Mouse (Mus musculus) embryonic fibroblast, embryonic 13.5 days (primary cell): ENCODE data around the gene Tmem100. TPM values are rescaled to one million over a fixed set of nuclear protein-coding genes. Genes with fewer than 3 reads are reported as not detected.

Source experiments
- H3K27ac ChIP-seq: 2 replicates; pipeline ENCODE4 v1.5.1; 2012; ENCODE audit warnings: low read length, control low read depth, inconsistent platforms; ENCODE audit not compliant: insufficient read depth
- H3K4me1 ChIP-seq: 2 replicates; pipeline ENCODE4 v1.6.1; 2011; ENCODE audit warnings: low read length; ENCODE audit not compliant: control insufficient read depth, insufficient read depth
- H3K4me3 ChIP-seq: 2 replicates; pipeline ENCODE4 v1.5.1; 2011; ENCODE audit warnings: mild to moderate bottlenecking, control low read depth, low read length; ENCODE audit not compliant: insufficient read depth
- CTCF ChIP-seq: IDR thresholded peaks from 2 replicates; pipeline ENCODE4 v1.5.1; 2011; ENCODE audit warnings: mild to moderate bottlenecking, control low read depth, low read length, moderate library complexity, borderline replicate concordance; ENCODE audit not compliant: insufficient read depth
- POLR2A ChIP-seq: IDR thresholded peaks from 2 replicates; pipeline ENCODE4 v1.6.1; 2011; ENCODE audit warnings: low read depth, mild to moderate bottlenecking, control low read depth, low read length, moderate library complexity
- polyA plus RNA-seq: library from polyadenylated mRNA; stranded (reverse); fragments of >200 nt; gene quantifications from 2 replicates; pipeline ENCODE4 v1.2.4, GENCODE M21; 2011; ENCODE audit warnings: low read depth; ENCODE audit not compliant: missing spikeins, insufficient read length

Tmem100 gene
- polyA plus RNA-seq, 1 experiment: 6.4 TPM

GRCm38 (mm10) chr11:90031076-90031475 is 928 bp downstream of the Tmem100 start:
- Histone ChIP-seq H3K4me3 (no peak overlapping the region), H3K27ac (no peak overlapping the region), H3K4me1 (peaks cover 23% of the 10 kb centered on the region)
- TF ChIP-seq POLR2A: no peak

- no peak overlapping the region for H3K4me3 ChIP-seq
- H3K4me1 ChIP-seq: peaks cover 11% of the 10 kb centered on the region
- no peak for TF ChIP-seq CTCF
- no peak for TF ChIP-seq POLR2A
- no peak overlapping the region for H3K27ac ChIP-seq
Measured at GRCm38 (mm10) chr11:90032807-90033206, 2.7 kb downstream of the Tmem100 start.

GRCm38 (mm10) chr11:90033442-90033841 is 3.3 kb downstream of the Tmem100 start:
- H3K27ac ChIP-seq: no peak overlapping the region
- no peak overlapping the region for H3K4me3 ChIP-seq
- no peak for TF ChIP-seq CTCF
- no peak for TF ChIP-seq POLR2A
- peaks cover 6% of the 10 kb centered on the region; the same call in 1 of the 2 replicates for H3K4me1 ChIP-seq

DNA sequence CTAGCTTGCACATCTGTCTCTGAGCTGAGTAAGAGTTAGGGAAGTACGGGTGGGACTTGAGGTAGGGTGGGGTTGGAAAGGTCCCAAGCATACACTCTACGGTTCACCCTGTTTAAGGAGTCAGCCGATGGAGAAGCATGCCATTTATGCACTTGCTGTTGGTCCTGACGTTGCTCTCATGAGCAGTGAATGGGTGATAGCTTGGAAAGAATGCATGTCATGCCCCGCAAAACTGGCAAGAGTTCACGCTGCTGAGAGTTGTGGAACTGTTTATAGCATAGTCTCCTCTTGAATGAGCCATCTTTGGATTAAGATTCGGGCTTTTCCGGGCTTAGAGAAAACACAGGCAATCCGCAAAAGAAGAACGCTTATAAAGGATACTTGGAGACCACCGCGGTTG is 4.5 kb downstream of the Tmem100 start:
- H3K4me1 ChIP-seq: peaks cover 2% of the 10 kb centered on the region; the same call in 1 of the 2 replicates
- no peak overlapping the region for H3K27ac ChIP-seq
- TF ChIP-seq CTCF (no peak), POLR2A (no peak)
- no peak overlapping the region for H3K4me3 ChIP-seq

GRCm38 (mm10) chr11:90035532-90035931 is 5.4 kb downstream of the Tmem100 start:
- no peaks in the 10 kb centered on the region for H3K4me1 ChIP-seq
- TF ChIP-seq CTCF (no peak), POLR2A (no peak)
- no peak overlapping the region for H3K27ac ChIP-seq
- no peak overlapping the region for H3K4me3 ChIP-seq

- TF ChIP-seq CTCF (no peak), POLR2A (no peak)
- H3K4me3 ChIP-seq: no peak overlapping the region
- H3K4me1 ChIP-seq: no peaks in the 10 kb centered on the region
- no peak overlapping the region for H3K27ac ChIP-seq
Measured at GRCm38 (mm10) chr11:90036416-90036815, 6.3 kb downstream of the Tmem100 start.

- H3K27ac ChIP-seq: no peak overlapping the region
Measured at GRCm38 (mm10) chr11:90038022-90038421, 7.9 kb downstream of the Tmem100 start.

GRCm38 (mm10) chr11:90044459-90044858 is 14.3 kb downstream of the Tmem100 start:
- Histone ChIP-seq H3K4me1 (no peaks in the 10 kb centered on the region), H3K27ac (no peak overlapping the region), H3K4me3 (no peak overlapping the region)
- TF ChIP-seq CTCF (no peak), POLR2A (no peak)

More at GRCm38 (mm10) chr11:90038022-90038421, 7.9 kb downstream of the Tmem100 start:
- H3K4me3 ChIP-seq: no peak overlapping the region
- TF ChIP-seq POLR2A (no peak), CTCF (no peak)
- no peaks in the 10 kb centered on the region for H3K4me1 ChIP-seq

DNA sequence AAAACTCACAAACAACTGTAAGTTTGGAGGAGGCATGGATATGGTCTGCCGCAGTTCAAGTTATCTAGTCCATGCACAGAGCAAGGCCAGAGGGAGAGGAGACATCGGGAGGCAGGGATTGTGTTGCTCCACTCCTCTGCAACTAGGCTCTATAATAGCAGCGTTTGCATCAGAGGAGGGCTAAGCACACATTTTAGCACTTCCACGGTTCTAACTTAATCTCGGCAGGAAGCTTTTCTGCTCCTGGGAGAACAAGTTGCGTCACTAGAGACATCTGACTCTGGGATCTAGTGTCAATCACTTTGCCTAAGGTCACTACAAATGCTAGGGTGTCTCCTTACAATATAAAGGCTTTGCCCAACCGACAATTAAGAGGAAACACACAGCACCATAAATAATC is 16.1 kb downstream of the Tmem100 start:
- Histone ChIP-seq H3K4me1 (no peaks in the 10 kb centered on the region), H3K27ac (no peak overlapping the region), H3K4me3 (no peak overlapping the region)
- no peak for TF ChIP-seq POLR2A
- TF ChIP-seq CTCF: no peak

GRCm38 (mm10) chr11:90047271-90047670 is 17.1 kb downstream of the Tmem100 start:
- Histone ChIP-seq H3K27ac (no peak overlapping the region), H3K4me3 (no peak overlapping the region), H3K4me1 (no peaks in the 10 kb centered on the region)
- TF ChIP-seq CTCF (no peak), POLR2A (no peak)

- Histone ChIP-seq H3K4me3 (no peak overlapping the region), H3K4me1 (no peaks in the 10 kb centered on the region), H3K27ac (no peak overlapping the region)
- no peak for TF ChIP-seq CTCF
- no peak for TF ChIP-seq POLR2A
Measured at GRCm38 (mm10) chr11:90050016-90050415, 19.9 kb downstream of the Tmem100 start.
